ENCODE assay signal across 8 mouse cellular contexts in the genomic region with DNA sequence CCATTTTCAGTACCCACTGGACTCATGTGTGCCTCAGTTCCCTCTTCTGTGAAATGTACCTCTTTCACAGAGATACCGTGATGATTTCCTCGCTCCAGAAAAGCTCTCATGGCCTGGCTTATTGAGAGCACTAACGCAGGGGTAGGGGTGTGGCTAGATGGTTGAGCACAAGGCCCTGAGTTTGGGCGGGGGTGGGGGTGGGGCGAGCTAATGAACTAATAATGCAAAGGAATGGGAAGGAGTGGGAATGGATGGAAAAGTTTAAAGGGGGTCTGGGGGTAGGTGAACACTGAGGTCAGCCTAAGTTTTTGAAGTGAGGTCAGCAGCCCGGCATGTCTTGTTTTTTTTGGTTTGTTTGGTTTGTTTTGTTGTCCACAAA.
A peak's percentile ranks its signal among the peaks of the same experiment; 100 is the strongest.
DNase-seq lines count a peak whose midpoint lies in the region; ATAC-seq and TF ChIP-seq lines count a peak whose summit lies in the region.

No protein-coding gene starts in this region.

- no peak for DNase-seq in liver, embryonic 11.5 days (ENCODE audit: low spot score)
- no peak for DNase-seq in liver
- no peak for DNase-seq in B cell, adult 2 months
- DNase-seq in gastrocnemius, postnatal 4 days (ENCODE audit: low spot score in 2 of 2), result no peak
- no peak for DNase-seq in right cerebral cortex, postnatal 25 days

- H3K36me3 ChIP-seq in liver, embryonic 11.5 days (ENCODE audit: control insufficient read depth, insufficient read depth, low read length), result no peaks in the 10 kb centered on the region
- H3K36me3 ChIP-seq in embryonic facial prominence, embryonic 15.5 days, result no peaks in the 10 kb centered on the region
- H3K36me3 ChIP-seq in limb, embryonic 13.5 days, result no peaks in the 10 kb centered on the region
- no peaks in the 10 kb centered on the region for H3K36me3 ChIP-seq in small intestine, adult 2 months (ENCODE audit: control insufficient read depth, insufficient read depth, low read length)

- H3K27ac ChIP-seq in liver, embryonic 11.5 days (ENCODE audit: low read depth, low read length), result no peak overlapping the region
- no peak overlapping the region for H3K27ac ChIP-seq in embryonic facial prominence, embryonic 15.5 days (replicated peaks)
- H3K27ac ChIP-seq in limb, embryonic 13.5 days, result no peak overlapping the region
- H3K27ac ChIP-seq in small intestine, adult 2 months (ENCODE audit: insufficient read depth, low read depth, low read length), result no peak overlapping the region

- H3K4me1 ChIP-seq in liver, embryonic 11.5 days (replicated peaks; ENCODE audit: control insufficient read depth, insufficient read depth, low read length), result no peaks in the 10 kb centered on the region
- H3K4me1 ChIP-seq in embryonic facial prominence, embryonic 15.5 days, result peaks cover 14% of the 10 kb centered on the region; the same call in 1 of the 2 replicates
- peaks cover 5% of the 10 kb centered on the region for H3K4me1 ChIP-seq in limb, embryonic 13.5 days
- H3K4me1 ChIP-seq in small intestine, adult 2 months (ENCODE audit: control insufficient read depth, insufficient read depth, insufficient read length, low read length), result no peaks in the 10 kb centered on the region

- H3K4me3 ChIP-seq in liver, embryonic 11.5 days (ENCODE audit: low read depth, low read length), result peak overlapping the region; percentile 39
- peak overlapping the region; percentile 48 for H3K4me3 ChIP-seq in embryonic facial prominence, embryonic 15.5 days (replicated peaks)
- H3K4me3 ChIP-seq in limb, embryonic 13.5 days, result peak overlapping the region; percentile 49
- H3K4me3 ChIP-seq in small intestine, adult 2 months (ENCODE audit: low read depth, low read length), result peak overlapping the region; percentile 49; the same call in 1 of the 2 replicates

- H3K27me3 ChIP-seq in liver, embryonic 11.5 days (replicated peaks; ENCODE audit: control insufficient read depth, insufficient read depth, low read length), result no peaks in the 10 kb centered on the region; the same call in 1 of the 2 replicates
- no peaks in the 10 kb centered on the region for H3K27me3 ChIP-seq in embryonic facial prominence, embryonic 15.5 days
- peaks cover 11% of the 10 kb centered on the region for H3K27me3 ChIP-seq in limb, embryonic 13.5 days
- H3K27me3 ChIP-seq in small intestine, adult 2 months (ENCODE audit: control insufficient read depth, insufficient read depth, low read length), result no peaks in the 10 kb centered on the region

- 7% methylated on average over 6 of the region's 6 CpGs for WGBS in liver, embryonic 11.5 days
- 10% methylated on average over 6 of the region's 6 CpGs for WGBS in embryonic facial prominence, embryonic 15.5 days
- 6% methylated on average over 6 of the region's 6 CpGs for WGBS in limb, embryonic 13.5 days
- WGBS in small intestine, adult 2 months, result 8% methylated on average over 6 of the region's 6 CpGs

- no peak; the same call in 1 of the 2 replicates for ATAC-seq in liver, embryonic 11.5 days (replicated peaks; ENCODE audit: low FRiP score)
- no peak for ATAC-seq in embryonic facial prominence, embryonic 15.5 days (ENCODE audit: insufficient number of reproducible peaks, low FRiP score, low TSS enrichment, low read depth)
- ATAC-seq in limb, embryonic 13.5 days (ENCODE audit: low FRiP score, low read depth), result no peak

- H3K9me3 ChIP-seq in liver, embryonic 11.5 days (ENCODE audit: control insufficient read depth, low read length), result no peaks in the 10 kb centered on the region
- no peaks in the 10 kb centered on the region for H3K9me3 ChIP-seq in embryonic facial prominence, embryonic 15.5 days (replicated peaks)
- no peaks in the 10 kb centered on the region for H3K9me3 ChIP-seq in limb, embryonic 13.5 days

- H3K9ac ChIP-seq in liver, embryonic 11.5 days (ENCODE audit: low read depth, low read length), result no peak overlapping the region
- H3K9ac ChIP-seq in embryonic facial prominence, embryonic 15.5 days, result peak overlapping the region; percentile 18; the same call in 1 of the 2 replicates
- peak overlapping the region; percentile 53 for H3K9ac ChIP-seq in limb, embryonic 13.5 days

- TF ChIP-seq POLR2A in small intestine, adult 2 months (IDR thresholded peaks at IDR 0.05; ENCODE audit: low read depth, low read length), result no peak

- no peak for TF ChIP-seq CTCF in small intestine, adult 2 months (IDR thresholded peaks at IDR 0.05; ENCODE audit: extremely low read depth, insufficient read length, insufficient replicate concordance, low read depth, low read length)

- peak overlapping the region; percentile 64 for H3K4me2 ChIP-seq in liver, embryonic 11.5 days
- H3K4me2 ChIP-seq in embryonic facial prominence, embryonic 15.5 days (replicated peaks), result peak overlapping the region; percentile 89
- peak overlapping the region; percentile 81 for H3K4me2 ChIP-seq in limb, embryonic 13.5 days (replicated peaks)
